Mouse (Mus musculus) cortical plate, adult 2 months (tissue): ENCODE results near the gene Bricd5. TPM values are rescaled to one million over a fixed set of nuclear protein-coding genes. Genes with fewer than 3 reads are reported as not detected.
A peak's percentile ranks its signal among the peaks of the same experiment; 100 is the strongest.
"Not testable (repeated sequence)": the region's sequence is repeated elsewhere in the genome, so short reads cannot be mapped to it uniquely, and the experiment has no call there.

Experiments
- H3K27ac ChIP-seq: fragments of 200-500 bp; 2 replicates; pipeline ENCODE4 v1.5.1; 2012; ENCODE audit warnings: low read length, control low read depth, inconsistent platforms; ENCODE audit not compliant: insufficient read depth
- H3K4me1 ChIP-seq: fragments of 200-500 bp; 2 replicates; pipeline ENCODE4 v1.6.1; 2011; ENCODE audit warnings: low read length; ENCODE audit not compliant: control insufficient read depth, insufficient read depth
- H3K4me3 ChIP-seq: fragments of 200-500 bp; 2 replicates; pipeline ENCODE4 v1.5.1; 2011; ENCODE audit warnings: mild to moderate bottlenecking, low read length, control low read depth; ENCODE audit not compliant: insufficient read depth
- CTCF ChIP-seq: fragments of 200-500 bp; IDR thresholded peaks from 2 replicates; pipeline ENCODE4 v1.5.1; 2011; ENCODE audit warnings: mild to moderate bottlenecking, control low read depth, low read length; ENCODE audit not compliant: insufficient read depth; ENCODE audit errors: extremely low read depth
- POLR2A ChIP-seq: fragments of 200-500 bp; IDR thresholded peaks from 2 replicates; pipeline ENCODE4 v1.6.1; 2011; ENCODE audit warnings: mild to moderate bottlenecking, low read length, control low read depth; ENCODE audit not compliant: insufficient read depth; ENCODE audit errors: extremely low read depth
- polyA plus RNA-seq: library from polyadenylated mRNA; depleted of rRNA; stranded (reverse); fragments of >200 nt; gene quantifications from 2 replicates; pipeline ENCODE4 v1.2.3, GENCODE M21; 2012

Gene Bricd5
- polyA plus RNA-seq, 1 experiment: 1.4 TPM

GRCm38 (mm10) chr17:24441148-24441547 is 32.5 kb upstream of the Bricd5 start:
- TF ChIP-seq CTCF (0 out of 2 replicates have a peak, but pooled peaks have one; percentile 16), POLR2A (no peak)
- H3K4me3 ChIP-seq: no peak overlapping the region
- no peaks in the 10 kb centered on the region for H3K4me1 ChIP-seq
- H3K27ac ChIP-seq: no peak overlapping the region

- no peak overlapping the region for H3K4me3 ChIP-seq
- no peaks in the 10 kb centered on the region for H3K4me1 ChIP-seq
- no peak for TF ChIP-seq CTCF
- H3K27ac ChIP-seq: no peak overlapping the region
Observed at GRCm38 (mm10) chr17:24442107-24442506, 31.6 kb upstream of the Bricd5 start.

- no peak for TF ChIP-seq CTCF
- no peak for TF ChIP-seq POLR2A
- Histone ChIP-seq H3K4me3 (no peak within 1 kb of the TSS), H3K4me1 (no peaks in the 10 kb centered on the region), H3K27ac (no peak within 1 kb of the TSS)
Observed at GRCm38 (mm10) chr17:24442632-24443155, 31.0 kb upstream of the Bricd5 start, which contains the start of gene Dnase1l2. Gene Dnase1l2, minus strand, starts transcription at chr17:24443105.

- Histone ChIP-seq H3K4me1 (no peaks in the 10 kb centered on the region), H3K4me3 (no peak overlapping the region), H3K27ac (no peak overlapping the region)
- TF ChIP-seq CTCF (no peak), POLR2A (no peak)
Observed at GRCm38 (mm10) chr17:24443409-24443808, 30.3 kb upstream of the Bricd5 start.

- Histone ChIP-seq H3K4me3 (no peak overlapping the region), H3K4me1 (no peaks in the 10 kb centered on the region), H3K27ac (no peak overlapping the region)
- TF ChIP-seq POLR2A: no peak
- no peak for TF ChIP-seq CTCF
Observed at GRCm38 (mm10) chr17:24446590-24446989, 27.1 kb upstream of the Bricd5 start.

GRCm38 (mm10) chr17:24449507-24449906 is 24.2 kb upstream of the Bricd5 start:
- Histone ChIP-seq H3K4me3 (no peak overlapping the region), H3K4me1 (no peaks in the 10 kb centered on the region; the same call in 1 of the 2 replicates), H3K27ac (no peak overlapping the region)
- no peak for TF ChIP-seq CTCF
- TF ChIP-seq POLR2A: no peak

GRCm38 (mm10) chr17:24451220-24451619 is 22.5 kb upstream of the Bricd5 start:
- no peak overlapping the region for H3K27ac ChIP-seq
- TF ChIP-seq POLR2A (no peak), CTCF (no peak)
- H3K4me3 ChIP-seq: no peak overlapping the region
- no peaks in the 10 kb centered on the region; the same call in 1 of the 2 replicates for H3K4me1 ChIP-seq

- Histone ChIP-seq H3K27ac (no peak overlapping the region), H3K4me3 (no peak overlapping the region), H3K4me1 (no peaks in the 10 kb centered on the region; the same call in 1 of the 2 replicates)
- TF ChIP-seq CTCF (no peak), POLR2A (no peak)
Observed at GRCm38 (mm10) chr17:24453372-24453771, 20.3 kb upstream of the Bricd5 start.

GRCm38 (mm10) chr17:24454218-24454755 is 19.4 kb upstream of the Bricd5 start:
- no peak overlapping the region for H3K27ac ChIP-seq
- peak overlapping the region; percentile 61 for H3K4me3 ChIP-seq
- no peaks in the 10 kb centered on the region; the same call in 1 of the 2 replicates for H3K4me1 ChIP-seq
- TF ChIP-seq POLR2A (no peak), CTCF (no peak)

GRCm38 (mm10) chr17:24454756-24455522 is 18.7 kb upstream of the Bricd5 start:
- peak overlapping the region; percentile 61 for H3K4me3 ChIP-seq
- H3K4me1 ChIP-seq: no peaks in the 10 kb centered on the region; the same call in 1 of the 2 replicates
- H3K27ac ChIP-seq: peak overlapping the region; percentile 61
- TF ChIP-seq POLR2A (peak; percentile 88; the same call in 1 of the 2 replicates), CTCF (no peak)

GRCm38 (mm10) chr17:24455523-24456206 is 18.0 kb upstream of the Bricd5 start:
- not testable (repeated sequence) for H3K4me3 ChIP-seq, H3K4me1 ChIP-seq, H3K27ac ChIP-seq
